Mouse (Mus musculus) brain, embryonic 18.5 days (tissue): ENCODE measurements around the gene Gm43191.
A peak's percentile ranks its signal among the peaks of the same experiment; 100 is the strongest.
"Not testable (repeated sequence)": the region's sequence is repeated elsewhere in the genome, so short reads cannot be mapped to it uniquely, and the experiment has no call there.

Experiments
- DNase-seq: peaks from one replicate; pipeline ENCODE4 v3.0.0-alpha.2; 2012; ENCODE audit warnings: low read depth, low spot score

The Gm43191 gene

DNA sequence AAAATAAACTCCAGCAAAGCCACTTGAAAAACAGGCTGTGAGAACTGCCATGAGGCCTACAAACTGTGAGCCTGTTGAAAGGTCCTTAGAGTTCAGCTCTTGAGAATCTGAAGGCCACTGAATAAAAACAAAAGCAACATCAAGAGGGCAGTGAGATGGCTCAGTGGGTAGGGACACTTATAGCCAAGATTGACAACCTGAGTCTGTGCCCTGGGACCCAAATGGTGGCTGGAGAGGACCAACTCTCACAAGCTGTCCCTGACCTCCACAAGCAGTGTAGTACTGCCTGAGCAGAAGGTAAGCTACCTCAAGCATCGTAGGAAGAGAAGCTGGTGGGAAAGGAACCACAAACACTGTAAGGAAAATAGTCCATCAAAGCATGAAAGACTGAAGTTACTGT, at the start of gene Gm43191:
Gm43191 (minus strand) TSS at position 101 of the 400 bp plus-strand sequence.
- no peak for DNase-seq

DNA sequence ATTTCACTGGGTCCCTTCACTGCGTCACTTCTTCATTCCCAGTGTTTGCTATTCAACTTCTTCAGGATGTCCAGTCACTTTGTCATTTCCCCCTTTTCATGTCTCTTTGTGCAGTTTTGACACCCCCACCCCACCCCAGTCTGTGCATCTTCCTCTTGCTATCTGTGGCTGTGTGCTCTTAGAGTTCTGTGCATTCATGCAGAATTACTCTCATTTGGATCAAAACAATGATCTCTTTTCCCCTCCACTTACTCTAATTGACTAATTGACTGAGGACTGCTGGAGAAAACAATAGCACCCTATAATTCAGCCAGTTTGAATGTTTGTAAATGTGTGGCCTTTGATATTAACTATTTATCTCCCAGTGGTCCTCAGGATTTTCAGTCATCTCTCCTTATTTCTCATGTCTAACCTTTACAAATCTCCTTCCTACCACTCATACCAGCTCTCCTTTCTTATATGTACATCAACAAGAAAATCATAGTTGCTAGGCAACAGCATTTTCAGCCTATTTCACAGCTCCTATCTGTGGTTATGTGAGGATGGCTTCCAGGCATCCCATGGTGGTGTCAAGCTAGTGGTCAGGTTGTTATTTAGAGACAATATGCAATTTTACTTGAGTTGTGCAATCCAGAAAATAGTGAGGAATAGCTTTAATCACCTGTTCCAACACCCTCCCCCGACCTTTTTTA, 48.6 kb upstream of the Gm43191 start:
- no peak for DNase-seq

DNA sequence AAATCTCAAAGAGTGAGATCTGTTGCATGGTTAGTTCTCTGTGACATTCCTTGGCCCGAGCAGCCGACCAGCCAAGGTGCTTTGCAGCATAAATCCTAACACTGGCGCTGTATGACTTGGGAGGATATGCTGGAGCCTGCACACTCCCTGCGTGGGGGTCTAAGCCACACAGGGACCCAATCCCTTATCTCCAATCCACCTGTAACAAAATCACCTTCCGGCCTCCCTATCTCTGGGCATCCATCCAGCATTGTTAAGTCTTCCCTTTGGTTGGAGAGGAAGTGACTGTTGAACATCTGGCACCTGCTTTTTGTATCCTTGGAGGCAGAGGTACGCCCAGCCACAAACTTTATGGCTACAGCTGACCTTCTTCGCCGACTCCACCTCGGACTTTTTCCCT, 45.7 kb upstream of the Gm43191 start:
- no peak for DNase-seq

DNA sequence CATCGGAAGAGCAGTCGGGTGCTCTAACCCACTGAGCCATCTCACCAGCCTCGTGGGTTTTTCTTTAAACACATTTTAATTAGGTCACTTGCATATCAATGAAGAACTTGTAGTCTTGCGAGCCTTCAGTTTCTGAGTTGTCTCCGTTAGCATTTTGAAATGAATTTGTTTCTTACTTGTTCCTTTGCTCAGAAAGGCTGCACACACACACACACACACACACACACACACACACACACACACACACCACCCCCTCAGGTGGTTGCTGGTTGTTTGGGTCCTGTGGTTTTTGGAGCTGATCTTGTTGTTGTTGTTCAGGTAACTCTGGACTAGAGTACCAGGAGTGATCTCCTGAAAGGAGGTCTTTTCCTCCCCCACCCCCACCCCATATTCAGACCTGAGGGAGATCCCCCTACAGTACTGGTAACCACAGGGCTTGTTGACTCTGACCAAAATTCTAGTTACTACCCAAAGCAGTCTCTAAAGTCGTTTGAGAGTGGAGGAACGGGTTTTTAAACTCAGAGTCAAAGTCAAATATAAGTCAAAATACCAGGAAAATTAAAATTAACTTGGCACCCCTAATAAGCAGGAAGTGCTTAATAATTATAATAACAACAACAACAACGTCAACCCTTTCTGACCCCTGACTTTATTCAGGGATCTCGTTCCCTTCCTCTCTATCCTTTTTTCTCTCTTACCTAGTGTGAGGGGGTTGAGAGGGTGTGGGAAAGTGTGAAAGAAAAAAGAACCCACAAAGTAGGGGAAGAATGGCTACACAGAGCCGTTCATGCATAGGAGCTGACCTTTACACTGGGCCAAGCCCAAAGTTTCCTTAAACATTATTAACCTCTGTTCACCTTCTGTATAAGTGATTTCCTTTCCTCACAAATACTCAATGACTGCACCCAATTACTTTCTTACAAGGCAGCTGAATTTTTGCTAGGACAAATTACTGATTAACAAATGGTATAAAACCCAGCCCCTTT, 42.7 kb upstream of the Gm43191 start:
- no peak for DNase-seq

DNA sequence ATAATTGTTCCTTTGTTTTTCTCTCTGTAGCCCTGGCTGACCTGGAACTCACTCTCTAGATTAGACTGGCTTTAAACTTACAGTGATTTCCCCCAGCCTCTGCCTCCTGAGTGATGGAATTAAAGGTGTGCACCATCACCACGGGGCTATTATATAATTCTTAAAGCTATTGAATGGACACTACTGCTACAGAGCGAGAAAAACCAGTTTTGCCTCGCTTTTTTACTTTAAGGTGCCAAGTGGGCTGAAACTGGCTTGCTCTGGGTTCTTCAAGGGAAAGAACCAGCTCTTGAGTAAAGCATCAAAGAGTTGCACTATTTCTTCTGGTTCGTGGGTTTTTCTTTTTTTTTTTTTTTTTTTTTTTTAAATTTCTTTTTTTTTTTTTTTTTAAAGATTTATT, 41.9 kb upstream of the Gm43191 start:
- no peak for DNase-seq

DNA sequence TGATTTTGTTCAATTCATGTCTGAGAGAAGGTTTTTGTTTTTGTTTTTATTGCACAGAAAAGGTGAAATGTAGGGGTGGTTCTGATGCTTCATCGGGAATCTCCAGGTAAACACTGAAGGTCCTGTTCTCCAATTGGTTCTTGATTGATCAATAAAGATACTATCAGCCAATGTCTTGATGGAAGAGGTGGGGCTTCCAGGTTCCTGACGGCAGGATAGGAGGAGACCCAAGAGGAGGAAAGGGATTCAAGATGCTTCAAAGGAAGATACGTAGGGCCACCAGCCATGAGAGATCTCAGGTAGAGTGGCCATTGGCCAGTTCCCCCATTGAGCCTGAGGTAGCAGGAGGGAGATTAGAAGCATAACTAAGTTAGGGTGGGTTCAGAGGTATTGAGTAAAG, 37.9 kb upstream of the Gm43191 start:
- DNase-seq, result no peak

DNA sequence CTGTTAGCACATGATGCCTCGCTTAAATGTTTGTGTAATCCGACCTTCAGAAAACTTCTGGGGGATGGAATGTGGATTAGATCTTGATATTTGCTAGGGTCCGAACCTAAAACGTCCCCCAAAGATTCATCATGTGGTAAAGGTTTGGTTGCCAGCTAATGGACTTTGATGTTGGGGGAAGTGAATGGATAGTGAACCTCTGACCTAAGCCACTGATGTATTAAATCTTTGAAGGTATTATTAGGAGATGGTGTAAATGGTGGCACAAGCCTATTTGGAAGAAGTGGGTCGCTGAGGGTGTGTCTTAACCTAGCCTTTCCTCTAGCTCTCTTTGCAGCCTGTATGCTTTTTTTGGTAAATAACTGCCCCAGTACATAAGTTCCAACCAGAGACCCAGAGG, 32.0 kb upstream of the Gm43191 start:
- no peak for DNase-seq

DNA sequence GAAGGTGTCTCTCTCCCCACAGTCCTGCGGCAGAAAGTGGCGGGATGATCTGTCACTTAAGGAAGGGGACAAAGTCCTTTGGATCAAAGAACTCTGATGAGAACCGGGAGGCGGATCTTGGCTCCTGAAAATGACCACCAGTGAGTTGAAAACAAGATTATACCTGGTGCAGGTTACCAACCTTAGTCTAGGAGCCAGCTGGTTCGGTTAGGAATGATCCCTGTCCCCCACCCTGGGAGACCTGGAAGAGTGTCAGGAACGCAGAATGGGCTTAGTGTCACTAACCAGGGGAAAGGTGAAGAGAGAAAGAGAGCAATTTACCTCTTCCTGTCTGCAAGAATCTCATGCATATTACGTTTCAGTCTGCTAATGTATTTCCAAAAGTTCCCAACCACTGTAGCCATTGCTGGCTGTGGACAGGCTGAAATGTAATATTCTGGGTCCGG, 31.4 kb upstream of the Gm43191 start, which contains the start of gene Slc35a3:
Slc35a3 (minus strand) TSS at position 396 of the 446 bp plus-strand sequence.
- DNase-seq, result no peak

DNA sequence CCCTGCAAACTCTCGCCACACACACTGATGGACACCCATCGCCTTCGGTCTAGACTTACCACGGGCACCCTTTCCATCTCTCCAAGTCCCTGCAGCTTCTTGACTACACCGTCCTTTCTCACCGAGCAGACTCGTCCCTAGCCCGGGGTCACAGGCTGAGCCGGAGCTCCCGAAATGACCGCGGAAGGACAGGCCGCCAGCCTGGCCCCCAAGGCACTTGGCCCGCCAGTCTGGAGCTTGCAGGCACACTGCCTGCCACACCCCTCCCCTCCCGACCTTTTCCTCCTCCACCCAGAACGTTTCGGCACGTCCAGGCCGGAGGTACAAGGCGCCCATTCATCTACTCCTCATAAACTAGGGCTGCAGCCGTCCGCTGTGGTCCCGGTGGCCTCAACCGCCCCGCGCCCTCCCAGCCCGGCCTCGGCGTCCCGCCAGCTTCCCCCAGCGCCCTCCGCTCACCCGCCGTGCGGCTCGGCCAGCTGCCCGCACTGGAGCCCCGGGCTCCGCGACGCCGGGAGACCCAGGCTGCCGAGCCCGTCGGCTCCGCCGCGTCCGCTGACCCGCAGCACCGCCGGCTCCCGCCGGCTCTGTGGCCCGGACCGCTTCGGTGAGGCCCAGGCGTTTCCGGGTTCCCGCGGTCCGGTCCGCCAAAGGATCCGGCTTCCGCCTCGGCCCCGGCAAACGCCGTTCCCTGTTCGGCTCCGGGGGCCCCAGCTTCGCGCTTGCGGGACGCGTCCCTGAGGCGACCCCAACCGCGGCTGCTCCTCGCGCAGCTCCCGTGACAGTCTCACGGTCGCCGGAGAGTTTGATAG, 30.8 kb upstream of the Gm43191 start:
- DNase-seq, result no peak

DNA sequence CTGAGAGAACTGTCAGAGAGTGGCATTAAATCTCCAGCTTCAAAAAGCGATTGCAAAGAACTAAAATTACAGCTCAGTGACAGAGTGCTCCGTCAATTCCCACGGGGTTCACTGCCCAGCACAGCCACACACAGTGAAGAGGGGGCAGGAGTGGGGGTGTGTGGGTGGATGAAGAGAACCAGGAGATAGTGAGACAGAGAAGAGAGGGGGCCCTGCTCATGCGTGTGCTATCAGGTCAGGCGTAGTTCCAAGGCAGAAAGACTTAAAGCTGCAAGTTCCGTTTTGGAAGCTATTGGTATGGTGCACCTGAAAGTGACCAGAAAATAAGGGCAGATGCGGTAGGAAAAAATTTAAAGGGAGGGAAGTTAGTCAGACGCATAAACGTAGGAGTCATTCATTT, 29.9 kb upstream of the Gm43191 start:
- no peak for DNase-seq

DNA sequence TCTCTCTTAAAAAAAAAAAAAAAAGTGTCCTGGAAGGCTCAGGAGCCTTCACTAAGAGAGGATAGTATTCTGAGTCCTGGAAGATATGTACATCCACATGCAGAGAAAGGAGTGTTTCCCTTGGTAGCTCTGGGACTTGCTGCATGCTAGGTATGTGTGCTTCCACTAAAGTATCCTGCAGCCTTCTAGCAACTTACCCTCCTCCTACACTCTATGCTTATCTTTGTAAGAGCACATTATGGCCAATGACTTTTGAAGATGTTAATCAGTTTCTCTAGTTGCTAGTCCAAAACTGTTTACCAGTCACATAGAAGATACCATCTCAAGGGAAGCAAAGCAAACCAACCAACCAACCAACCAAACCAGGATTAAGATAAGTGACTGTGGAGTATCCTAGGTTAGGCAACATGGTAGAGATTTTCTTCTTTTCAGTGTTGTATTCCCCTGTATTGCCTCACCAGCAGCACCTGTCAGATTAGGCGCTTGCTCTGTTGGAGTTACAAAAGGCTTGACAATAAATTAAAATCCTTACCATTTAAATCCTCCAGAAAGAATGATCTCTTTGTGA, 24.7 kb upstream of the Gm43191 start:
- DNase-seq, result no peak

DNA sequence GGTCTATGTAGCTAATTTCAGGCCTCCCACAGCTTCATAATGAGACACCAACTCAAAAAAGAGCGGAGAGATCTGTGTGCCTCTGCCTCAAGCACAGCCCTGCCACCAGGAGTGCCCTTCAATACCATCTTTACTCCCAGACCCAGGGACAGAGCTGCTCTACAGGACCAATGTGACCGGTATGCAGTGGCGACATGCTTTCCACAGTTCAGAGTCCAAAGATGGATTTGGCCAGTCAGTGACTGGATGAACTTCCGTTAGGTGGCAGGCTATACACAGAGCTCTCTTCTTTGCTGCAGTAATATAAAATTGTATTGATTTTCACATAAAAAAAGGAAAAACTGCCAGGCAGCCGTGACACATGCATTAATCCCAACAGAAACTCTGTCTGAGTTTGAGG, 22.8 kb upstream of the Gm43191 start:
- DNase-seq, result no peak

DNA sequence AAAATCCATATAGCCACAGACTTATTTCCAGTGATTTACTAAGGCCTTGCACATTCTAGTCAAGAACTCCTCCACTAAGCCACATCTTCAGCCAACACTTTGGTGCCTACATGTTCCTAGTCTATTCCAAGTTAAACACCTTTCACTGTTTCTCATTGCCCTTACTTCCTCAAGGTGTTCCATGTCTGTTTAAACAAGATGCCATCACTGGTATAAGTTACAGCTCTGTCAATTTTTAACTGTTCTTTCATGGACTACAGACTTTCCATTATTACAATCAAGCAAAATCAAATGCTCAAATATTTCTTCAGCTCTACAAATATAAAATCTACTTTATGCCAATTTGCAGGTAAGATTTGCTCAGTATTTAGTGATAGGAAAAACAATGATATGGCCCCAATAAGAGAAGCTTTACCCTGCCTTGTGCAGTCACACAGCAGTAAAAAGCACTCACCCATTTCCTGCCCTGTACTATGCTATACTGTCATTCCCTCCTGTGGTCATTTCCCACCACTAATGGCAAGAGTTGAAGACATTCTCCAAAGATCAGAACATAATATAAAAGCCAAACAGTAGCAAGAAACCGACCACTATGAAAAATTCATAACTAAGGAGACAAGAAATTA, 21.7 kb upstream of the Gm43191 start:
- DNase-seq, result no peak

DNA sequence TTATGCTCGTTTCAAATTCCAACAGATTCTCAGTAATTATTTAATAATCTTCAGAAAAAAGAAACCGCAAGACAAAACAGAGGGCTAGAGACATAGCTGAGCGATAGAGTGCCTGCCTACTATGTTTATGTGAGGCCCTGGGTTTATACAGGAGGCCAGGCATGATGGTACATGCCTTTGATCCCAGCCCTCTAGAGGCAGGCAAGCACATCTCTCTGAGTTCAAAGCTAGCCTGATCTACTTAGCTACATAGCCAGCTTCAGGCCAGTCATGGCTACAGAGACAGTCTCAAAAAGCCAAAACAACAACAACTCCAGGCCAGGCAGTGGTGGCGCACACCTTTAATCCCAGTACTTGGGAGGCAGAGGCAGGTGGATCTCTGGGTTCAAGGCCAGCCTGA, 20.5 kb upstream of the Gm43191 start:
- no peak for DNase-seq

DNA sequence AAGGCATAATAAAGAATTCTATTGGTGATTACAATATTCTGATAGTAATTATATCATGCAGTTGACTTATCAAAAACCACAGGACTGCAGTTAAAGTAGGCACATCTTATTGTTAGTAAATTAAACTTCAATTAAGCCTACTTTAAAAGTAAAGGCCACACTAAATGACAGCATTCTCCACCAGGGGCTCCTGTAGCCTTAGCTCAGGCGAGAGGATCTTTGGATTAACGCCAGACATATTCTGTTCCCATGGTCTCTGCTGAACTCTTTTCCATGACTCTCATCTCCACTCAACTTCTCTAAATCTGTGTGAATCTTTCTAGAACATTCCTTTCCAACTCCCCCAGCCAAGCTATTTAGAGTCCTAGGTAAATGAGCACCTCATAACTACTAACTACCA, 17.7 kb upstream of the Gm43191 start:
- no peak for DNase-seq

DNA sequence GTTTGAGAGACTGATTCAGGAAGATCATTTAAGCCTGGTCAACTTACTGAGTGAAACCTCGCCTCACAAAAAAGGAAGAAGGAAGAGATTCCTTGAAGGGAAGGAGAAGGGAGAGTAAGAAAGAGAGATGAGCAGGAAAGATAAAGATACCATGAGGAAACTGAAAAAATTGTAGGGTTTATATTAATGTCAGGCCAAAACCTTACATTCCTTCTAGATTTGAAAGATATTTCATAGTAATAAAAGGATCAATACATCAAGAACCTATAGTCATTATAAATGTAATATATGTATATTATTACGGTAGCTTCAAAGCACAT, 14.6 kb upstream of the Gm43191 start:
- DNase-seq, result no peak

DNA sequence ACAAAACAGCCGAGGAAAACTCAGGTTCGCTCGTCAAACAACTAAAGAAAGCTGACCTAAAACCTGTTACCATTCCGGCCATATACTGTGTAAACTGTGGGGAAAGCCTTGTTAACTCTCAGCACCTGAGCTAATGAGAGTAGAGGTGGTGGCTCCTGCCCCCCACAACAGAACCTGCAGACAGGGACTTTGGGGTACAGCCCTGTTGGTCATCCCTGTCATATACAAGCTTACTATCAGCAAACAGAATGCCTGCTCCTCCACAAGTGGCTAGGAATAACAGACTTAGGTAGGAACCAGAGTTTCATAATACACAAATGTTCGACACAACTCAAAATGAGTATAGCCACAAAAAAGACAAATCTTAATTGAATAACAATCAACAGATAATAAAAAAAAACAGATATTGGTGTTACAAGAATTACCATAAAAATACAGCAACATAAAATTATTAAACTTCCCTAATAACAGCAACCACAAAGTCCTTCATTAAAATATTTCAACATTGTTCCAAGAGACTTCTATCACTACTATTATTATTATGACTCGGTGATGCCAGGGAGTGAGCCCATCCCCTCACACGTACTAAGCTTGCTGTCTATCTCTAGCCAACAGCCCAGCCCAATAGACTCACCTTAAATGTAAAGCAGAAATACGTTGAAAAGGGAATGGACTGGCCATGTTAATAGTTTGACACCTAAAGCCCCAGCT, 14.1 kb upstream of the Gm43191 start:
- no peak for DNase-seq

DNA sequence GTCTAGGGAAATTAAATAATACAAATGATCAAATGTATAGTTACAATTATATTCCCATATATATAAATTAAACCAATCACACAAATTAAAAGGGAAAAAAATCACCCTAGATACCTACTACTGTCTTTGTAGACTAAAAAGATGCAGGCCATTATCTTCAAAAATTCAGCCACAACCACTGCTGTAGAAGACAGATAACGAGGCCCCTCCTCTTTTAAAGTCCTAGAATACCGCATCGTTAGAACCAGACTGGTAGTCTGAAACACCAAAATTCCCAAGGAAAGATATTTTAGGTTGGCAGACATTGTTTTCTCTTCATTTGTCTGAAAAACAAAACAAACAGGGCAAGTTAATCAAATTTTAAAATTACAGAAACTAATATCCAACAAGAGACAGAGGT, 13.3 kb upstream of the Gm43191 start:
- no peak for DNase-seq

DNA sequence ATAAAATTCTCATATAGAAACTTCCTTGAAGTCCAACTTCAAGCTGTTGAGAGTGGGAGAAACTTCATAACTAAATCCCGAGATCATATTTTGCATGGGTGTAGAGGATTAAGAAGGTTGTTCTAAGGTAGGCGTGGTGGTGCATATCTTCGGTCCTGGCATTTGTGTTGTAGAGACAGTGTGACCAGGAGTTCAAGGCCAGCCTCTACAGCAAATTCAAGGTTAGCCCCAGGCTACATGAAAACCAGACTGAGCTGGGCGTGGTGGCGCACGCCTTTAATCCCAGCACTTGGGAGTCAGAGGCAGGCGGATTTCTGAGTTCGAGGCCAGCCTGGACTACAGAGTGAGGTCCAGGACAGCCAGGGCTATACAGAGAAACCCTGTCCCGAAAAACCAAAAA, 16.8 kb downstream of the Gm43191 start:
- not testable (repeated sequence) for DNase-seq

DNA sequence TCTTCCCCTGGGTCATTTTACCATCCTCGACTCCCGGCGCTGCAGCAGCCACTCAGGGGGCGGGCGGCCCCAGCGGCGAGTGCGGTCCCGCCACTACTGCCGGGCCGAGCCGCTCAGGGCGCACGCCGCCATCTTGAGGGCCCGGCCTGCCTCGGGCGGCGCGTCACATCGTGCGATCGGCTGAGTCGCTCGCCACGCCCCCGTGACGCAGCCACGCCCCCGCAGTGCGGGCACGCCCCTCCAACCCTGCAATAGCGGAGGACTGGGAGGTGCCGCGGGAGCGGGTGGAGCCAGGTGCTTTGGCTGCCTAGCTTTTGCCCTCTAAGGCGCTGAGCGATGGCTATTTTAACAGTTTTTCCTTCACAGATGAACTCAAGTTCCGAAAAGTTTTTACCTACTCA, 18.6 kb downstream of the Gm43191 start, which contains the start of gene Mfsd14a:
Mfsd14a (minus strand) TSS at position 215 of the 401 bp plus-strand sequence.
- peak; percentile 82 for DNase-seq
